Mouse (Mus musculus): ENCODE measurements around the gene Arhgef28. TPM values are rescaled to one million over a fixed set of nuclear protein-coding genes. Genes with fewer than 3 reads are reported as not detected.
"Not testable (repeated sequence)": the region's sequence is repeated elsewhere in the genome, so short reads cannot be mapped to it uniquely, and the experiment has no call there.

The Arhgef28 gene
- polyA plus RNA-seq, 1 experiment, result 8.7 TPM

DNA sequence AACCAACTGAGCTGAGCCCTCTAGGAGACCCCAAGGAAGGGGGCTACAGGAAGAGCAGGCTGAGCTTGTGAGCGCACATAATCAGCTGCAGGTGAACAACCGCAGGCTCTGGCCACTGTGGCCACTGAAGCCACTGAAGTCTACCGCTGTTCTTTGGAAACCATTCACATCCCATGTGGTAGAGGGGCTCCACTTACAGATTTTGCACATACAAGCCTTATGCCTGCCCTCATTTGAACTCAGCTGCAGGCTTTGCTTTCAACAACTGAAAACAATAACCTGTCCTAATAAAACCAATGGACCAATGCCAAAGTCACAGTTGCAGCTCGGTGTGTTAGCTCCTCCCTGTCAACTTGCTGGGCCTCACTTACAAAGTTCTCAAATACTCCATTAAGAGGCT, 126.6 kb downstream of the Arhgef28 start:
- DNase-seq, result no peak
- H3K4me3 ChIP-seq (replicated peaks; ENCODE audit: insufficient read depth, low read depth, low read length), result no peak overlapping the region
- TF ChIP-seq CTCF (IDR thresholded peaks at IDR 0.05; ENCODE audit: borderline replicate concordance, insufficient read depth, low read depth, low read length) (no peak), POLR2A (IDR thresholded peaks at IDR 0.05; ENCODE audit: borderline replicate concordance, insufficient read depth, low read length) (no peak)
- no peak overlapping the region for H3K27ac ChIP-seq (ENCODE audit: insufficient read depth, low read length)
- H3K27me3 ChIP-seq (ENCODE audit: control insufficient read depth, insufficient read depth, low read length), result no peaks in the 10 kb centered on the region
- no peaks in the 10 kb centered on the region for H3K4me1 ChIP-seq (ENCODE audit: control insufficient read depth, insufficient read depth, low read length)
- WGBS, result 63% methylated on average over 4 of the region's 4 CpGs

- H3K27me3 ChIP-seq (ENCODE audit: control insufficient read depth, insufficient read depth, low read length), result no peaks in the 10 kb centered on the region
- DNase-seq, result no peak
- H3K4me1 ChIP-seq (ENCODE audit: control insufficient read depth, insufficient read depth, low read length), result no peaks in the 10 kb centered on the region
- WGBS, result 74% methylated on average over 5 of the region's 5 CpGs
- no peak overlapping the region for H3K4me3 ChIP-seq (replicated peaks; ENCODE audit: insufficient read depth, low read depth, low read length)
- H3K27ac ChIP-seq (ENCODE audit: insufficient read depth, low read length), result no peak overlapping the region
- TF ChIP-seq CTCF (IDR thresholded peaks at IDR 0.05; ENCODE audit: borderline replicate concordance, insufficient read depth, low read depth, low read length) (no peak), POLR2A (IDR thresholded peaks at IDR 0.05; ENCODE audit: borderline replicate concordance, insufficient read depth, low read length) (no peak)
Observed at GRCm38 (mm10) chr13:98078251-98078650, 128.0 kb downstream of the Arhgef28 start.

DNA sequence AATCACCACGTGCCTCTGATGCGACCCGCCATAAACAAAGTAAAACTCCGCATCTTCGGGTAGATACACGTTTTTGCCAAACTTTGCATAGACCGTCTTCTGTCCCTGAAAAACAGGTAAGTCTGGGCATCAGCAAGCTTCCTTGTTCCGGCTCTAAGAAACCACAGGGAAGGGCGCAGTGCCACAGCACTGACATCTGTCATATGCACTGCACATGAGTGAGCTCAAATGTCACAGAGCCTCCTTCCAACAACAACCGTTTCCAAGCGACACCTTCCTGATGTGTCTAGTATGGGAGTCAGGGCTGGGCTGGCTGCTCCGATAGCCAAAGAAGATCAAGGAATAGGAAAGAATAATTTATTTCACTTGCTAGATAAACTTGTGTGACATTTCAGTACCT, 129.0 kb downstream of the Arhgef28 start:
- no peaks in the 10 kb centered on the region for H3K4me1 ChIP-seq (ENCODE audit: control insufficient read depth, insufficient read depth, low read length)
- H3K4me3 ChIP-seq (replicated peaks; ENCODE audit: insufficient read depth, low read depth, low read length), result no peak overlapping the region
- no peak for DNase-seq
- 59% methylated on average over 12 of the region's 12 CpGs for WGBS
- H3K27ac ChIP-seq (ENCODE audit: insufficient read depth, low read length), result no peak overlapping the region
- TF ChIP-seq CTCF (IDR thresholded peaks at IDR 0.05; ENCODE audit: borderline replicate concordance, insufficient read depth, low read depth, low read length), result no peak
- TF ChIP-seq POLR2A (IDR thresholded peaks at IDR 0.05; ENCODE audit: borderline replicate concordance, insufficient read depth, low read length), result no peak
- H3K27me3 ChIP-seq (ENCODE audit: control insufficient read depth, insufficient read depth, low read length), result no peaks in the 10 kb centered on the region

DNA sequence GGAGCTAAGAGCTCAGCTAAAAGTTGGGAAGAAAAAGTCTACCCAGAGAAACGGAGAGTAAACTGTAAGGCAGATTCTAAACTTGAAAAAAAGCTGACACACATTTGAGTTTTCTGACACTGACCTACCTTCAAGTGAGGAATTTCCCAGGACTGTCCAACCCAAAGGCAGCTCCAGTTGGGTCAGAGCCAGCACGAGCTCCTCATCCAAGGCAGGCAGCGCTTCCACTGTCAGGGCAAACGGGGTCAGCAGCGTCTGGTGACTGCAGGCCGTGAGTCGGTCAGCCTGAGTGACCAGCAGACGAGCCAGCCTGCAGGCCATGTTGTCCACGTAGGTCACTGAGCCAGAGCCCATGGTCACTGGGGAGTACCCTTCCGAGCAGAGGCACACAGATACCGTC, 131.4 kb downstream of the Arhgef28 start:
- Histone ChIP-seq H3K27ac (ENCODE audit: insufficient read depth, low read length) (no peak overlapping the region), H3K27me3 (ENCODE audit: control insufficient read depth, insufficient read depth, low read length) (no peaks in the 10 kb centered on the region), H3K4me1 (ENCODE audit: control insufficient read depth, insufficient read depth, low read length) (no peaks in the 10 kb centered on the region), H3K4me3 (replicated peaks; ENCODE audit: insufficient read depth, low read depth, low read length) (no peak overlapping the region)
- TF ChIP-seq CTCF (IDR thresholded peaks at IDR 0.05; ENCODE audit: borderline replicate concordance, insufficient read depth, low read depth, low read length), result no peak
- no peak for TF ChIP-seq POLR2A (IDR thresholded peaks at IDR 0.05; ENCODE audit: borderline replicate concordance, insufficient read depth, low read length)
- peak; percentile 30 to 55 for DNase-seq
- 28% methylated on average over 11 of the region's 11 CpGs for WGBS

GRCm38 (mm10) chr13:98073190-98073589, 133.0 kb downstream of the Arhgef28 start:
- 49% methylated on average over 4 of the region's 4 CpGs for WGBS

DNA sequence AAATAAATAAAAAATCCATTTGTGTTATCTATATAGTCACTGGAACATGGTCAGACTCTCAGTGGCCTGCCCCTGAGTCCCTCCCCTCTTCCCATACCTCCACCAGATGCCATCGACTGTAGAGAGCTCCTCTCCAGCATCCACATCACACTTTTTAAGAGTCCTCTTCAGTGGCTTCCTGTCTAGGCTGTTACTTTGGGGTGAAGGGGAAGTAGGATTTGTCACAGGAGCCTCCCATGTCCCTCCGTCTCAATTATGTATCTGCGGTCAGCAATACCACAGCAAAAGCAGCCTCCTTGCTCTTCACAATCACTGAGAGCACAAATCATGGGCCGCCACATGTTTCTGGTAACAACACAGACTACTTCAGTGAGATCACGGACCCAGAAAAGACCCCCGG, 135.8 kb downstream of the Arhgef28 start:
- WGBS, result 93% methylated on average over 6 of the region's 6 CpGs
- no peak for DNase-seq

More at GRCm38 (mm10) chr13:98073190-98073589, 133.0 kb downstream of the Arhgef28 start:
- Histone ChIP-seq H3K27ac (ENCODE audit: insufficient read depth, low read length) (no peak overlapping the region), H3K4me3 (replicated peaks; ENCODE audit: insufficient read depth, low read depth, low read length) (no peak overlapping the region), H3K4me1 (ENCODE audit: control insufficient read depth, insufficient read depth, low read length) (no peaks in the 10 kb centered on the region), H3K27me3 (ENCODE audit: control insufficient read depth, insufficient read depth, low read length) (no peaks in the 10 kb centered on the region)
- no peak for DNase-seq
- TF ChIP-seq POLR2A (IDR thresholded peaks at IDR 0.05; ENCODE audit: borderline replicate concordance, insufficient read depth, low read length) (no peak), CTCF (IDR thresholded peaks at IDR 0.05; ENCODE audit: borderline replicate concordance, insufficient read depth, low read depth, low read length) (no peak)

DNA sequence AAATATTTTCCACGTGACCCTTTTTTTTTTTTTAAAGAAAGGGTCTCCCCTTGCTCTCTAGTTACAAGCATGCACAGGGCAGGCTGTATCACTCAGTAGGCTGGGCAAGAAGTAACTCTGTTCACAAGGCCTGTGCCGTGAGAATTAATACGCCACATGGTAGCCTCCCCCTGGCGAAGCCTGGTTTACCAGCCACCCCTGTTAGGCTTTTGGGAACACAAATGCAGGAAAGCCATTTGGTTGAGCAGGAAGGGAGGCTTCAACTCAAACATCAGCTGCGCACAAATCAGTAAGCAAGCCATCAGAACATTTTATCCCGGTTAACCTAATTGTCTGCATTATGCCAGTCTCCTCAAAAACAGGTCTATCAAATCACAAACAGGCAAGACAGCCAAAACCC, 136.6 kb downstream of the Arhgef28 start:
- no peak for DNase-seq

More for the DNA sequence above, 135.8 kb downstream of the Arhgef28 start:
- H3K4me1 ChIP-seq (ENCODE audit: control insufficient read depth, insufficient read depth, low read length), result no peaks in the 10 kb centered on the region
- H3K4me3 ChIP-seq (replicated peaks; ENCODE audit: insufficient read depth, low read depth, low read length), result no peak overlapping the region
- no peak overlapping the region for H3K27ac ChIP-seq (ENCODE audit: insufficient read depth, low read length)
- no peaks in the 10 kb centered on the region for H3K27me3 ChIP-seq (ENCODE audit: control insufficient read depth, insufficient read depth, low read length)
- no peak for TF ChIP-seq CTCF (IDR thresholded peaks at IDR 0.05; ENCODE audit: borderline replicate concordance, insufficient read depth, low read depth, low read length)
- no peak for TF ChIP-seq POLR2A (IDR thresholded peaks at IDR 0.05; ENCODE audit: borderline replicate concordance, insufficient read depth, low read length)

DNA sequence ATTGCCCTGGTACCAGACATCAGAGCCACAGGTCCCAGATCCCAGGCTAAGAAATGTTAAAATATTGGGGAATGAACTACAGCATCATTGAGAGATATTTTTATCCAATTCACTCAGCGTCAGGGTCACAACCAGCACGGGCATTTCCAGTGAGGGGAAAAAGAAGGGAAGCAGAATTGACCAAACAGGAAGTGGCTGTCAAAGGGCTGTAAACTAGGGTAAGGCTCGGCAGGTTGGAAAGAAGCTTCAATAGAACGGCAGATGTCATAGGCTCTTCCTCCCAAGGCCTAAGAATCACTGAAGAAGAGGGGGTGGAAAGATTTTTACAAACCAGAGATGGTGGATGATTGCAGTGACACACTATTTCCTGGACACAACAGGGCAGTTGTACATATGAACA, 143.4 kb downstream of the Arhgef28 start:
- DNase-seq, result no peak
- no peak overlapping the region for H3K4me3 ChIP-seq (replicated peaks; ENCODE audit: insufficient read depth, low read depth, low read length)
- no peaks in the 10 kb centered on the region for H3K4me1 ChIP-seq (ENCODE audit: control insufficient read depth, insufficient read depth, low read length)
- H3K27me3 ChIP-seq (ENCODE audit: control insufficient read depth, insufficient read depth, low read length), result no peaks in the 10 kb centered on the region
- H3K27ac ChIP-seq (ENCODE audit: insufficient read depth, low read length), result no peak overlapping the region
- TF ChIP-seq CTCF (IDR thresholded peaks at IDR 0.05; ENCODE audit: borderline replicate concordance, insufficient read depth, low read depth, low read length) (no peak), POLR2A (IDR thresholded peaks at IDR 0.05; ENCODE audit: borderline replicate concordance, insufficient read depth, low read length) (no peak)
- 77% methylated on average over 4 of the region's 4 CpGs for WGBS

More for the DNA sequence above, 136.6 kb downstream of the Arhgef28 start:
- Histone ChIP-seq H3K27me3 (ENCODE audit: control insufficient read depth, insufficient read depth, low read length) (no peaks in the 10 kb centered on the region), H3K27ac (ENCODE audit: insufficient read depth, low read length) (no peak overlapping the region), H3K4me1 (ENCODE audit: control insufficient read depth, insufficient read depth, low read length) (no peaks in the 10 kb centered on the region), H3K4me3 (replicated peaks; ENCODE audit: insufficient read depth, low read depth, low read length) (no peak overlapping the region)
- 92% methylated on average over 6 of the region's 6 CpGs for WGBS
- TF ChIP-seq CTCF (IDR thresholded peaks at IDR 0.05; ENCODE audit: borderline replicate concordance, insufficient read depth, low read depth, low read length), result no peak
- TF ChIP-seq POLR2A (IDR thresholded peaks at IDR 0.05; ENCODE audit: borderline replicate concordance, insufficient read depth, low read length), result no peak

- H3K4me1 ChIP-seq (ENCODE audit: control insufficient read depth, insufficient read depth, low read length); H3K27me3 ChIP-seq (ENCODE audit: control insufficient read depth, insufficient read depth, low read length); DNase-seq; H3K27ac ChIP-seq (ENCODE audit: insufficient read depth, low read length); H3K4me3 ChIP-seq (replicated peaks; ENCODE audit: insufficient read depth, low read depth, low read length): not testable (repeated sequence)
- WGBS, result 81% methylated on average over 1 of the region's 1 CpGs
Observed at GRCm38 (mm10) chr13:98060121-98060520, 146.1 kb downstream of the Arhgef28 start.
